Mouse (Mus musculus): ENCODE measurements around the gene Ahnak.
"Not testable (repeated sequence)": the region's sequence is repeated elsewhere in the genome, so short reads cannot be mapped to it uniquely, and the experiment has no call there.

Gene Ahnak

DNA sequence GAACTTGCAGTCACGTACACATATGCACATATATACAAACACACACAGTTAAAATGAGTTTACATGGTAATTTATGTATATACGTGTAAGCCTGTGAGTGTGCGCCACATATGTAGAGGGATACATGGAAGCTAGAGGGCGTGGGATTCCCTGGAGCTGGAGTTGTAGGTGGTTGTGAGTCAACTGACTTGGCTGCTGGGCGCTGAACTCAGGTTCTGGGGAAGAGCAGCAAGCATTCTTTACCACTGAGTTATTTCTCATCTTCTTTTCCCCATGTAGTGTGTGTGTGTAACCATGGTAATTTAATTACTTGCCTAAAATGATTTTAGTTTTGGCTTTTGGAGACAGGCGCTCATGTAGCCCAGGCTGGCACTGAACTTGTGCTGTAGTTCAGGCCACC, 7.5 kb downstream of the Ahnak start:
- no peak for DNase-seq

- DNase-seq = peak in 1 of 2 experiments; percentile 37
Measured at GRCm38 (mm10) chr19:8997546-8997945, 8.5 kb downstream of the Ahnak start.

- no peak for DNase-seq
Measured at GRCm38 (mm10) chr19:8998546-8998945, 9.5 kb downstream of the Ahnak start.

DNA sequence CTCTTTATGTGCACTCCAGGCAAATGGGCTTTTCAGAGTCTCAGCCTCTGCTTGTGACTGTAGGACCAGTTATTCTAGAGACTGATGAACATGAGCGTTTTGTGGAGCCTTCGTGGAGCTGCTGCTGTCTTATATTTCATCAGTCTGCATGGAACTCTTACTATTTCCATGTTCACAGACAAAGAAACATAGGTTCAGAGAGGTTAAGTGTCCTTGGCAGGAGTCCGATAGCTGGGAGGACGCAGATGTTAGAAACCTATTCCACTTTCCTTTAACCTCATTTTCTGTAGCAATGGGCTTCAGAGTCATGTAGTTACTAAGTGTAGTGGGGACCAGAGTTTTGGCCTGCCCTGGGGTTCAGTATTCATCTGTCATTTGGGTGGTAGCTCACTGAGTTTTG, 10.1 kb downstream of the Ahnak start:
- no peak for DNase-seq

- not testable (repeated sequence) for DNase-seq
Measured at GRCm38 (mm10) chr19:9006915-9007314, 17.8 kb downstream of the Ahnak start.

DNA sequence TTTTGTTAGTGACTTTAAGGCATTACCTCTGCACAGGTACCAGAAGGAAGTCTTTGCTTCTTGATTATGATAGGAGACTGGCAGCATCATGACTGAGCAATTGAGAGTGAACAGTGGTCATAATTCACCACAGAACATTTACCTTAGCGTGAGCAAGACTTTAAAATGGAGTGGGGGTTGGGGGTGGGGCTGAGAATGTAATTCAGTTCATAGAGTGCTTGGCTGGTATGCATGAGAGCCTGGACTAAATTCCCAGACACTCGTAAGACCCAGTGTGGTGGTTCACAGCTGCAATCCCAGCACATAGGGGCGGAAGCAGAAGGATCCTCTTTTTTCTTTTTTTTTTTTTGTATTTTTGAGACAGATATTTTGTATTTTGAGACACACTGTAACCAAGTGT, 30.2 kb downstream of the Ahnak start:
- DNase-seq = no peak

DNA sequence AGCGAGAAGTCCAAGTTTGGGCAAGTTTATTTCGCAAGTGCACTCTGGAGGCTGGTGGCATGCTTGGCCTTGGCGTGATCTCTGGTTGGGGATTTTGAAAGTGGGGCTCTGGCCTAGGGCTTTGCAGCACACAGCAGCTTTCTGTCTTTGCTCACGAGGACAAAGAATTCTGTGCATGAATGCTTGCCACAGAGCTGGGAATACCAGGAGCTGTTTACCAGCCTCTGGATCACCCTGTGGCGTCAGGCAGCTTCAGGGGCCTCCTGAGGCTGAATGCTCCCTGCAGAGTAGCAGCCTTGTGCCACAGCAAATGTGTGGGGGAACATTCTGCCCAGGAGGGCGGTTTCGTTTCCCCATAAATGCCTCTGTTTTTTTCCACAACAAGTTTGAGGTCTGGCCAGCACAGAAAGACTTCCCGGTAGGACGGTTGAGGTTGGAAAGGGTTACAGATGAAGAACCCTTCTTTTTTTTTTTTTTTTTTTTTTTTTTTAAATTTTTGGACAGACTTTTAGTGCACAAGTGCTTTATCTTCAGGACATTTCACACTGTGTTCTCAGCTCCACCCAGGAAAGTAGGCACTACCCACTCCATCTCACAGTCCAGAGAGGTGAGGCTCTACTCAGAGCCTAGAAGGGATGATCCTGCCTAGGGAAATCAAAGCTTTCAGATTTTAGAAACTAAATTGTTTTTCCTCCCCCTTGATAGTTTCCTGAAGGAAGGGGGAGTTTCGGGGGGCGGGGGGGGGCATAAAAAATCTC, 34.1 kb downstream of the Ahnak start:
- DNase-seq = no peak

DNA sequence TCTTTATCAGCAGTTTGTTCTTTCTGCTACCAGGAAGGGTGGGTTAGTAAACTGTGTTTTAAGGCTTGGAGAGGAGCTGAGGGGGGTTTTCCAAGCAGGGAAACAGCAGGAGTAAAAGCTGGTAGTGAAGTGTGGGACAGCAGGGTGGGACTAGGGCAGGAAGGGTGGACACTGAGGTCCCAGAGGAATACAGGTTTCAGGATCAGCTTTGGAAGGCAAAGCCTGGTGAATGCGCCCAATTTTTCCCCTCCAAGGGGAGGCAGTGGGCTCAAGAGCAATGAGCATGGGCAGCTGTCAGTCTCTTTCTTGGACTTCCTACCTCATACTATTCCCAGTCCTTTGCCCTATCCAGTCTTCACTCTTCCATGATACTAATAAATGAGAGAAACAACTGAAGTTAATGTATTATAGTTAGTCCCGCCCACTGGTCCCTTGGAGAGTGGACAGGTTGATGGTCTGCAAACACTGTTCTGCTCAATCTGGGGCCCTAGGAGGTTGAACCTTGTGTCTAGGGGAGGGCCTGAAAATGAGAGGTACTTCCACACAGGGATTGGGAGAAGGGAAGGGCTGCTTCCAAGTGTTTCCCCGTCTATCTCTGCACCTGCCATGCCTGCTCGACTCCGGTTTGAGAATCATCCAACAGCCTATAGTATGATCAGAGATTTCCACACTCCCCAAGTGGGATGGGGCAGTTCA, 36.6 kb downstream of the Ahnak start:
- no peak for DNase-seq

DNA sequence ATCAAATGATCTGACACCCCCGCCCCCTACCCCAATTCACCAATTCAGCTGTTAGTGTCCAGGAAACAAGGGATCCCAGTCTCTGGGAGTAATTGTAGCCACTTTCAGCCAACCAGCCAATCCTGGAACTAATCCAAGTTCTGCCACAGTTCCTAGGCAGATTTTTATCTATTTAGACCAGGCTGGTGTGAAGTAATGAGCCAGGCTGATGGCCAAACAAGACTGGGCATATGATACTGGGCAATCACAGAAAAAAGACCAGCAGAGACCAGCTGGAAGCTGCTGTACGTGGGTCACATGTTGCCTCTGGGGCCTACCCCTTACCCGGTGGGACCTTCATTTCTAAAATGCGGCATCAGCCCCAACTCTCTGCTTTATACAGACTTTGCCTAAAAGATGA, 37.5 kb downstream of the Ahnak start:
- peak in 1 of 2 experiments; percentile 48 for DNase-seq

- DNase-seq = no peak
Measured at GRCm38 (mm10) chr19:9027795-9028194, 38.7 kb downstream of the Ahnak start.

GRCm38 (mm10) chr19:9028375-9028774, 39.3 kb downstream of the Ahnak start:
- DNase-seq = no peak

DNA sequence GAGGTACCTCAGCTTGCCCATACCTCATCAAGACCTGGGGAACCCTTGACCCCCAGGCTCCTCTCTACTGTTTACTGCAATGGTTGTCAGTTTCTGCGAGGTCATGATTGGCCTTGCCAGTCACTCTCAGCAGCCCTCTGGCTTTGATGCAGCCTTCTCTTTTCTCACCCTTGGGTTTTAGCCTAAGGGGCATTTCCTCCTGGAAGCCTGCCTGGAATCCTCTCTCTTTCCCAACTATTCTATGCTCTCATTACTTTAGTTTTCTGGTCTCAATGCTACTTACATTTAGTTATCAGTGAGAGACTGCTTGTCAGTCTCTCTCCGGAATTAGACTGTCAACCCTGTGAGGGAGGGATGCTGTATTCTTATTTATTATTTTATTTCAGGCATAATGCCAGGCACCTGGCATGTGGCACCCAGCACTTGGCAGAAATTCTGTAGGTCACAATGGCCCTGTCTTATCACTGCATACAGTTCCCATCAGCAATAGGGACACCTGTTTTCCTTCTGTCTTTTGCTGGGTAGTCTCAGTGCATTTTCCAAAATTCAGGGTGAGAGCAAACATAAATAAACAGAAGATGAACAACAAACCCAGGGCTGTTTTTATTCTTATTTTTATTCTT, 40.7 kb downstream of the Ahnak start:
- peak; percentile 58 to 65 for DNase-seq

GRCm38 (mm10) chr19:9032502-9033129, 43.5 kb downstream of the Ahnak start:
- DNase-seq = no peak

- no peak for DNase-seq
Measured at GRCm38 (mm10) chr19:9033412-9034340, 44.6 kb downstream of the Ahnak start.

GRCm38 (mm10) chr19:9034480-9034879, 45.4 kb downstream of the Ahnak start:
- DNase-seq = no peak

DNA sequence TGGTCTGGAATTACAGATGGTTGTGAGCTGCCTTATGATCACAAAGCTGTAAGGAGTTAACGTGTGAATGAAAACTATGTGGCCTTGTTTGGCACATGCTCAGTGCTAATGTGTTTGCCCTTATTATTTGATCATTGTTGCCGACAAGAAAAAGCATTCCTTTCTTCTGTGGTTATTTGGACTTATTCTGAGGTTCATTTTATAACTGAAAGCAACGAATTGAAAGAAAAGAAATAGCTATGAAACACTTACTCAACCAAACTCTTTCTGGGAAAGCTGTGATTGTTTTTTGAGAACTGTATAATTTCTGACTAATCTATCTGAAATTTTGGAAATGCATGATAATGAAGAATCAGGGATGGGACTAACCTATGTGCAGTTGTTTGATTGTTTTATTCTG, 46.0 kb downstream of the Ahnak start:
- no peak for DNase-seq

DNA sequence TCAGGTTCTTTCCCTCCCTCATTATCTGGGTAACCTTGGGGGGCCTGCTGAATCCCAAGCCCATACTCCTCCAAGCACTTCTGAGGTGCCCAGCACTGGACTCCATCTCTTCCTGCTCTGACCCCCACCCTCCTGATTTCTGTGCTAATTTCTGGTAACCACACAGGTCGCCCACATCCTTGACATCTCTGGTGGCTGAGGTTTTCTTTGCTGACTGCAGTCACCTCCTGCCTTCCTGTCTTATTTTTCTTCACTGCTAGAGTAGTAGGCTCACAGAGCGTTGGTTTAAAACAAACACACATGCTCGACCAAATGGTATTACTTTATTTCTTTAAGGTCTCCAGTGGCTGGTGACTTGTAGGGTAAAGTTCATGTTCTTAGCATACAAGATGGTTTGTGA, 49.1 kb downstream of the Ahnak start:
- no peak for DNase-seq

GRCm38 (mm10) chr19:9039266-9039665, 50.2 kb downstream of the Ahnak start:
- DNase-seq = no peak

GRCm38 (mm10) chr19:9039928-9040327, 50.8 kb downstream of the Ahnak start:
- DNase-seq = no peak

GRCm38 (mm10) chr19:9040649-9041048, 51.6 kb downstream of the Ahnak start:
- DNase-seq = no peak

DNA sequence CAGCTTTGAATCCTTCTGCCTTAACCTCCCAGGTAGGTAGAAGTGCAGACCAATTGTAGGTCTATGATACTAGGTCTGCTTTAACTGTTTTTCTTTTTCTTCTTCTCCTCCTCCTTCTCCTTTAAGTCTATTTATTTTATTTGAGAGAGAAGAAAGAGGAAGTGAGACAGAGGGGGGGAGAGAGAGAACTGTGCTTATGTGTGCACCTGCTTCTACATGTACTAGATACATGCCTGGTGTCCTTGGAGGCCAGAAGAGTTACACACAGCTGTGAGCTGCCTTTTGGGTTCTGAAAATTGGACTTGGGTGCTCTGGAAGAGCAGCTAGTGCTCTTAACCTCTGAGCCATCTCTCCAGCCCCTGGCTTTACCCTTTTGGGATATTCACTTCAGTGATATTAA, 52.0 kb downstream of the Ahnak start:
- no peak for DNase-seq

DNA sequence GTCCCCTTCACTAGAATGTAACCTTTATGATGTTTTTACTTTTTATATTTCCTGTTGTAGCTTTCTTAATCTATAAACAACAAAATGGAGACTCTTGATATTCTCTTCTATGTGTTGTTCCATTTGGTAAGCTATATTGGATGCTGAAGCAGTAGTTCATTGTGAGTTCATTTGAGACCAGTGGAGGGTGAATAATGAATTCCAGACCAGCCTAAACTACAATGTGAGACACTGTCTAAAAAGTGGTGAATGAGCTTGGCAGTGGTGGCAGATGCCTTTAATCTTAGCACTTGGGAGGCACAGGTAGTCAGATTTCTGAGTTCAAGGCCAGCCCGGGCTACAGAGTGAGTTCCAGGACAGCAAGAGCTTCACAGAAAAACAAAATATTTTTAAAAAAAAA, 54.0 kb downstream of the Ahnak start:
- DNase-seq = no peak

Data from cerebellum, postnatal 25 days (tissue).